Mouse (Mus musculus): Measurements from ENCODE around the gene Ryr1. TPM values are rescaled to one million over a fixed set of nuclear protein-coding genes. Genes with fewer than 3 reads are reported as not detected.
A peak's percentile ranks its signal among the peaks of the same experiment; 100 is the strongest.

Gene Ryr1
- polyA plus RNA-seq, 1 experiment from 2014 or later, result 5.2 TPM

- Histone ChIP-seq H3K9ac (no peak overlapping the region), H3K4me3 (no peak overlapping the region), H3K27me3 (no peaks in the 10 kb centered on the region), H3K27ac (no peak overlapping the region), H3K9me3 (replicated peaks) (no peaks in the 10 kb centered on the region), H3K4me2 (replicated peaks) (no peak overlapping the region), H3K4me1 (no peaks in the 10 kb centered on the region), H3K36me3 (no peaks in the 10 kb centered on the region)
- ATAC-seq (ENCODE audit: low FRiP score), result no peak
- WGBS, result 94% methylated on average over 12 of the region's 12 CpGs
Observed at GRCm38 (mm10) chr7:29101286-29102017, 23.5 kb downstream of the Ryr1 start.

- Histone ChIP-seq H3K4me1 (no peaks in the 10 kb centered on the region), H3K4me2 (replicated peaks) (no peak overlapping the region), H3K36me3 (no peaks in the 10 kb centered on the region), H3K27me3 (no peaks in the 10 kb centered on the region), H3K27ac (no peak overlapping the region), H3K9ac (no peak overlapping the region), H3K9me3 (replicated peaks) (no peaks in the 10 kb centered on the region), H3K4me3 (no peak overlapping the region)
- ATAC-seq (ENCODE audit: low FRiP score), result no peak
- WGBS, result 85% methylated on average over 16 of the region's 16 CpGs
Observed at GRCm38 (mm10) chr7:29097131-29097530, 27.8 kb downstream of the Ryr1 start.

GRCm38 (mm10) chr7:29088817-29089216, 36.2 kb downstream of the Ryr1 start:
- H3K9ac ChIP-seq, result no peak overlapping the region
- peaks cover 3% of the 10 kb centered on the region for H3K27me3 ChIP-seq
- ATAC-seq (ENCODE audit: low FRiP score), result no peak
- H3K4me1 ChIP-seq, result no peaks in the 10 kb centered on the region
- H3K4me3 ChIP-seq, result no peak overlapping the region
- no peak overlapping the region for H3K27ac ChIP-seq
- H3K9me3 ChIP-seq (replicated peaks), result no peaks in the 10 kb centered on the region
- no peaks in the 10 kb centered on the region for H3K36me3 ChIP-seq
- WGBS, result 76% methylated on average over 6 of the region's 6 CpGs
- no peak overlapping the region for H3K4me2 ChIP-seq (replicated peaks)

- Histone ChIP-seq H3K4me1 (no peaks in the 10 kb centered on the region), H3K4me2 (replicated peaks) (no peak overlapping the region), H3K36me3 (no peaks in the 10 kb centered on the region), H3K4me3 (no peak overlapping the region), H3K9ac (no peak overlapping the region), H3K27ac (no peak overlapping the region), H3K9me3 (replicated peaks) (no peaks in the 10 kb centered on the region), H3K27me3 (peaks cover 3% of the 10 kb centered on the region)
- WGBS, result 84% methylated on average over 10 of the region's 10 CpGs
- no peak for ATAC-seq (ENCODE audit: low FRiP score)
Observed at GRCm38 (mm10) chr7:29086902-29087301, 38.1 kb downstream of the Ryr1 start.

- ATAC-seq (ENCODE audit: low FRiP score), result no peak
- Histone ChIP-seq H3K9ac (no peak overlapping the region), H3K4me2 (replicated peaks) (no peak overlapping the region), H3K9me3 (replicated peaks) (no peaks in the 10 kb centered on the region), H3K27me3 (peaks cover 3% of the 10 kb centered on the region), H3K4me1 (no peaks in the 10 kb centered on the region), H3K27ac (no peak overlapping the region), H3K36me3 (no peaks in the 10 kb centered on the region), H3K4me3 (no peak overlapping the region)
- 88% methylated on average over 30 of the region's 30 CpGs for WGBS
Observed at GRCm38 (mm10) chr7:29085981-29086380, 39.0 kb downstream of the Ryr1 start.

GRCm38 (mm10) chr7:29084411-29084810, 40.6 kb downstream of the Ryr1 start:
- Histone ChIP-seq H3K27me3 (peaks cover 3% of the 10 kb centered on the region; the same call in 1 of the 2 replicates), H3K36me3 (no peaks in the 10 kb centered on the region), H3K9ac (no peak overlapping the region), H3K4me2 (replicated peaks) (no peak overlapping the region), H3K27ac (no peak overlapping the region), H3K9me3 (replicated peaks) (no peaks in the 10 kb centered on the region), H3K4me1 (no peaks in the 10 kb centered on the region), H3K4me3 (no peak overlapping the region)
- ATAC-seq (ENCODE audit: low FRiP score), result no peak
- 84% methylated on average over 3 of the region's 3 CpGs for WGBS

GRCm38 (mm10) chr7:29079419-29079950, 45.5 kb downstream of the Ryr1 start:
- H3K9me3 ChIP-seq (replicated peaks), result no peaks in the 10 kb centered on the region
- H3K9ac ChIP-seq, result no peak overlapping the region
- no peak overlapping the region for H3K4me3 ChIP-seq
- 0 out of 2 replicates have a peak, but pooled peaks cover 2% of the 10 kb centered on the region for H3K4me1 ChIP-seq
- peaks cover 2% of the 10 kb centered on the region; the same call in 1 of the 2 replicates for H3K27me3 ChIP-seq
- H3K36me3 ChIP-seq, result no peaks in the 10 kb centered on the region
- no peak for ATAC-seq (ENCODE audit: low FRiP score)
- no peak overlapping the region for H3K27ac ChIP-seq
- 82% methylated on average over 12 of the region's 12 CpGs for WGBS
- no peak overlapping the region for H3K4me2 ChIP-seq (replicated peaks)

- H3K9ac ChIP-seq, result no peak overlapping the region
- H3K4me1 ChIP-seq, result peaks cover 5% of the 10 kb centered on the region; the same call in 1 of the 2 replicates
- H3K27ac ChIP-seq, result no peak overlapping the region
- no peaks in the 10 kb centered on the region for H3K36me3 ChIP-seq
- ATAC-seq (ENCODE audit: low FRiP score), result no peak
- H3K27me3 ChIP-seq, result peaks cover 5% of the 10 kb centered on the region
- H3K9me3 ChIP-seq (replicated peaks), result no peaks in the 10 kb centered on the region
- no peak overlapping the region for H3K4me3 ChIP-seq
- 63% methylated on average over 9 of the region's 9 CpGs for WGBS
- H3K4me2 ChIP-seq (replicated peaks), result no peak overlapping the region
Observed at GRCm38 (mm10) chr7:29076977-29077376, 48.0 kb downstream of the Ryr1 start.

- no peak overlapping the region for H3K27ac ChIP-seq
- no peak overlapping the region for H3K4me3 ChIP-seq
- H3K36me3 ChIP-seq, result no peaks in the 10 kb centered on the region
- peaks cover 14% of the 10 kb centered on the region for H3K4me1 ChIP-seq
- no peak for ATAC-seq (ENCODE audit: low FRiP score)
- peaks cover 5% of the 10 kb centered on the region for H3K27me3 ChIP-seq
- no peaks in the 10 kb centered on the region for H3K9me3 ChIP-seq (replicated peaks)
- H3K4me2 ChIP-seq (replicated peaks), result no peak overlapping the region
- H3K9ac ChIP-seq, result no peak overlapping the region
- WGBS, result 78% methylated on average over 6 of the region's 6 CpGs
Observed at GRCm38 (mm10) chr7:29075208-29075607, 49.8 kb downstream of the Ryr1 start.

GRCm38 (mm10) chr7:29072689-29073088, 52.3 kb downstream of the Ryr1 start:
- no peak for ATAC-seq (ENCODE audit: low FRiP score)
- Histone ChIP-seq H3K4me1 (peaks cover 25% of the 10 kb centered on the region), H3K27me3 (peaks cover 14% of the 10 kb centered on the region), H3K4me3 (no peak overlapping the region), H3K4me2 (replicated peaks) (peak overlapping the region; percentile 66), H3K9me3 (replicated peaks) (no peaks in the 10 kb centered on the region), H3K27ac (no peak overlapping the region), H3K36me3 (no peaks in the 10 kb centered on the region), H3K9ac (no peak overlapping the region)
- WGBS, result 42% methylated on average over 11 of the region's 11 CpGs

GRCm38 (mm10) chr7:29071169-29071891, 53.6 kb downstream of the Ryr1 start:
- WGBS, result 3% methylated on average over 40 of the region's 42 CpGs
- peak; percentile 91 for ATAC-seq (ENCODE audit: low FRiP score)
- H3K36me3 ChIP-seq, result no peaks in the 10 kb centered on the region
- peaks cover 27% of the 10 kb centered on the region for H3K27me3 ChIP-seq
- H3K9me3 ChIP-seq (replicated peaks), result no peaks in the 10 kb centered on the region
- peaks cover 24% of the 10 kb centered on the region for H3K4me1 ChIP-seq
- H3K27ac ChIP-seq, result peak overlapping the region; percentile 86
- H3K4me3 ChIP-seq, result peak overlapping the region; percentile 38
- peak overlapping the region; percentile 43 for H3K9ac ChIP-seq
- peak overlapping the region; percentile 66 for H3K4me2 ChIP-seq (replicated peaks)

- Histone ChIP-seq H3K27me3 (peaks cover 28% of the 10 kb centered on the region), H3K9me3 (replicated peaks) (no peaks in the 10 kb centered on the region), H3K9ac (no peak overlapping the region), H3K27ac (peak overlapping the region; percentile 86), H3K4me3 (peak overlapping the region; percentile 38; the same call in 1 of the 2 replicates), H3K36me3 (no peaks in the 10 kb centered on the region), H3K4me2 (replicated peaks) (peak overlapping the region; percentile 66), H3K4me1 (peaks cover 24% of the 10 kb centered on the region)
- peak; percentile 80 for ATAC-seq (ENCODE audit: low FRiP score)
- WGBS, result 35% methylated on average over 12 of the region's 12 CpGs
Observed at GRCm38 (mm10) chr7:29070364-29071168, 54.4 kb downstream of the Ryr1 start.
